Mouse (Mus musculus): ENCODE measurements around the gene Zfp217. TPM values are rescaled to one million over a fixed set of nuclear protein-coding genes. Genes with fewer than 3 reads are reported as not detected.
"Not testable (repeated sequence)": the region's sequence is repeated elsewhere in the genome, so short reads cannot be mapped to it uniquely, and the experiment has no call there.

The Zfp217 gene
- polyA plus RNA-seq, 1 experiment from 2014 or later = 1.7 TPM

DNA sequence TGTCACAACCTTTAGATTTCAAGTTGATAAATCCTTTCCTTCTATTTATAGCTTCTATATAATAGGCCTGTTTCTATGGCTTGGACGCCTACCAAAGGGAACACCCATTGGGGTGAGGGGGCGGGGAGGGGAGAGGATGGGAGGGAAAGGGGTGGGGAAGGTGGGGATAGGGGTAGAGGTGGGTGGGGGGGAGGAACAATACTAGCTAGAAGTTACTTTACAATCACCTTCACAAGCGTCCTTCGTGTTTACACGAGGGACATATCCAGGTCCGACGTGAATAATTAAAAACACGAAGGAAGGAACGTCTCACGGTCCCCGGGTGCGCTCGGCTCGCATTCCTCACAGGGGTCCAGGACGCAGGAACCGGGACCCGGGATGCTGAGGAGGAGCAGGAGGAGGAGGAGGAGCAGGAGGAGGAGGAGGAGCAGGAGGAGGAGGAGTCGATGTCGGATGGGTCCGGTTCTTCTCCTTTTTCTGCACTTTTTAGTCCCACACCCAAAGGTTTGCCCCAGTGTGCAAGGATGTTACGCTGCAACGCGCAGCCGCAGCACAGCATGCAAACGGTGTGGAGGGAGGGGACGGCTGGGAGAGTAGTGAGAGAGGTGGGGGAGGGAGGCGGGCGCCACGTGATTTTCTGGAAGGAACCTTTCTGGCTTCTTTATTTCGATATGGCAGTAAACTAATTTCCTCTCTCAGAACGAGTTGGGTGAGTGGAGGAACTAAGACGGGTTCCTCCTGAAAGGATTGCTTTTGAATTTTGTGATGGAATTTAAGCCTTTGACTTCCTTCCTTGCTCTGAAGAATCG lies 36.5 kb upstream of the Zfp217 start:
- H3K4me2 ChIP-seq (ENCODE audit: low read length) = peak overlapping the region; percentile 61
- ATAC-seq (peak; percentile 92), DNase-seq (ENCODE audit: low spot score) (peak; percentile 90)
- no peaks in the 10 kb centered on the region for H3K9me3 ChIP-seq (replicated peaks; ENCODE audit: control insufficient read depth, low read length)
- H3K9ac ChIP-seq (ENCODE audit: low read length) = peak overlapping the region; percentile 68
- no peaks in the 10 kb centered on the region for H3K4me1 ChIP-seq (ENCODE audit: control insufficient read depth, insufficient read depth, low read length)
- peak overlapping the region; percentile 44; the same call in 1 of the 2 replicates for H3K27ac ChIP-seq (ENCODE audit: low read depth, low read length)
- H3K27me3 ChIP-seq (replicated peaks; ENCODE audit: control insufficient read depth, insufficient read depth, low read length) = no peaks in the 10 kb centered on the region
- peak overlapping the region; percentile 42 for H3K4me3 ChIP-seq (ENCODE audit: low read depth, low read length)
- 1% methylated on average over 28 of the region's 33 CpGs for WGBS
- no peaks in the 10 kb centered on the region for H3K36me3 ChIP-seq (ENCODE audit: control insufficient read depth, insufficient read depth, low read length)

DNA sequence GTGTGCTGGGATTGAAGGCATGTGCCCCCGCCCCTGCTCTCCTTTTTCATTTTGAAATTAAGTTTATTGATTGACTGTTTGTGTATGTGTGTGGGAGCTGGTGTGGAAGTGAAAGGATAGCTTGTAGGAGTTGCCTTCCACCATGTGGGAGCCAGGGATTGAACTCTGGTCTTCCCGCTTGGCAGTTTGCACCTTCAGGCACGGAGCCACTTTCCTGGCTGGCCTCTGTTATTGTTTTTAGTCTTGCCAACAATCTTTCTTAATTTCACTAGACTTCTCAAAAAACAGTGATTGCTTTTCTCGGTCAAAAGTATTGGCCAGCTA lies 35.9 kb upstream of the Zfp217 start:
- no peak overlapping the region for H3K27ac ChIP-seq (ENCODE audit: low read depth, low read length)
- H3K9ac ChIP-seq (ENCODE audit: low read length) = no peak overlapping the region
- ATAC-seq = no peak
- H3K4me3 ChIP-seq (ENCODE audit: low read depth, low read length) = no peak overlapping the region; the same call in 1 of the 2 replicates
- DNase-seq (ENCODE audit: low spot score) = no peak
- H3K4me1 ChIP-seq (ENCODE audit: control insufficient read depth, insufficient read depth, low read length) = no peaks in the 10 kb centered on the region
- H3K9me3 ChIP-seq (replicated peaks; ENCODE audit: control insufficient read depth, low read length) = no peaks in the 10 kb centered on the region
- no peaks in the 10 kb centered on the region for H3K36me3 ChIP-seq (ENCODE audit: control insufficient read depth, insufficient read depth, low read length)
- peak overlapping the region; percentile 61 for H3K4me2 ChIP-seq (ENCODE audit: low read length)
- H3K27me3 ChIP-seq (replicated peaks; ENCODE audit: control insufficient read depth, insufficient read depth, low read length) = no peaks in the 10 kb centered on the region
- WGBS = 58% methylated on average over 4 of the region's 4 CpGs

DNA sequence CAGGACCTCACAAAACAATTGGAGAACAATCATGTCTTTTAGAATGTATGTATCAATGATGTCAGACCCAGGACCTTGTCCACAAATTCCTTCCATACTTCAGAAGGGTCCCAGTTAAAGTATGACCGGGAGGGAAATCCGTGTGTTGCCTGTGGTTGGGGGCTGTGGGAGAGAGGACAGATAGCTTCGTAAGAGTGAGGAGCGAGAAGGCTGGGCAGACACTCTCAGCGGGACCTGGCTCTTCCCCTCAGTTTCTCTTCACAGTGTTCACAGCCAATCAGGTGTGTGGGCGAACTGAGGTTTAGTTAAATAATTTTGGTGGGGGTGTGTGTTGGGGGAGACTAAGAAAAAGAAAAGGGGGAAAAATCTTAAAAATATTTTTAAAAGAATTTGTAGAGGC lies 34.0 kb upstream of the Zfp217 start:
- H3K4me1 ChIP-seq (ENCODE audit: control insufficient read depth, insufficient read depth, low read length) = no peaks in the 10 kb centered on the region
- no peak overlapping the region for H3K4me3 ChIP-seq (ENCODE audit: low read depth, low read length)
- H3K36me3 ChIP-seq (ENCODE audit: control insufficient read depth, insufficient read depth, low read length) = no peaks in the 10 kb centered on the region
- H3K9me3 ChIP-seq (replicated peaks; ENCODE audit: control insufficient read depth, low read length) = no peaks in the 10 kb centered on the region
- no peak for ATAC-seq
- H3K27ac ChIP-seq (ENCODE audit: low read depth, low read length) = no peak overlapping the region
- no peak for DNase-seq (ENCODE audit: low spot score)
- H3K4me2 ChIP-seq (ENCODE audit: low read length) = no peak overlapping the region
- no peaks in the 10 kb centered on the region for H3K27me3 ChIP-seq (replicated peaks; ENCODE audit: control insufficient read depth, insufficient read depth, low read length)
- 93% methylated on average over 6 of the region's 6 CpGs for WGBS
- H3K9ac ChIP-seq (ENCODE audit: low read length) = no peak overlapping the region

DNA sequence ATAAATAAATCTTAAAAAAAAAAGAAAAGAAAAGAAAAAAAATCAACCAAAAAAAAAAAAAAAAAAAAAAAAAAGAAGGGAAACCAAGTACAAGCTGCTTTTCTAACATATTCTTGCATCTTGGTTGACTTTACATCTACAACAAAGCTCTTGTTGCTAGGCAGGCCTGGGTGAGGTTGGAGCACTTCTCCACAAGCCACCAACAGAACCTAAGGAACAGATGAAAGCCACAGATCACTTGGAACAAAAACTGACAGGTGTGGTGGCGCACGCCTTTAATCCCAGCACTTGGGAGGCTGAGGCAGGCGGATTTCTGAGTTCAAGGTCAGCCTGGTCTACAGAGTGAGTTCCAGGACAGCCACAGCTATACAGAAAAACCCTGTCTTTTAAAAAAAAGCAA lies 32.9 kb upstream of the Zfp217 start:
- not testable (repeated sequence) for H3K27me3 ChIP-seq (replicated peaks; ENCODE audit: control insufficient read depth, insufficient read depth, low read length); H3K4me2 ChIP-seq (ENCODE audit: low read length); H3K27ac ChIP-seq (ENCODE audit: low read depth, low read length); H3K9me3 ChIP-seq (replicated peaks; ENCODE audit: control insufficient read depth, low read length); ATAC-seq; H3K9ac ChIP-seq (ENCODE audit: low read length); H3K36me3 ChIP-seq (ENCODE audit: control insufficient read depth, insufficient read depth, low read length); H3K4me1 ChIP-seq (ENCODE audit: control insufficient read depth, insufficient read depth, low read length); H3K4me3 ChIP-seq (ENCODE audit: low read depth, low read length); DNase-seq (ENCODE audit: low spot score)
- WGBS = 92% methylated on average over 3 of the region's 3 CpGs

DNA sequence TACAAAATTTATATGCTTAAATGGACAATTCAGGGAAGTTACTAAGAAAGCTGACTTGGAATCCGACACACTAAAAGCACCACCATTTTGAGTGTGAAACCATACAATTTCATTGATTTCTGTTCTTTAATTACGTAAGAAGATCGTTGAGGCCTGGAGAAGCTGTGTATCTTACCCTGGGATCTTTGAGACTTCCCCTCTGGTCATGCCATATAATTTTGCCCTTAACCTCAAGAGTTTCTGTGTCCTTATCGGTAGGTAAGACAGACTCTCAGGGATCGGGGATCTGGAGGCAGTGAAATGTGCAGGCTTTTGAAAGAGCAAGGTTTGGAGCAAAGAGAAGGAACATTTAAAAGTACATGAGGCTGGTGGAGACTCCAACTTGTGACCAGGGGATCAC lies 31.4 kb upstream of the Zfp217 start:
- Histone ChIP-seq H3K27ac (ENCODE audit: low read depth, low read length) (no peak overlapping the region), H3K4me3 (ENCODE audit: low read depth, low read length) (no peak overlapping the region), H3K27me3 (replicated peaks; ENCODE audit: control insufficient read depth, insufficient read depth, low read length) (no peaks in the 10 kb centered on the region), H3K9me3 (replicated peaks; ENCODE audit: control insufficient read depth, low read length) (no peaks in the 10 kb centered on the region), H3K4me1 (ENCODE audit: control insufficient read depth, insufficient read depth, low read length) (peaks cover 4% of the 10 kb centered on the region), H3K9ac (ENCODE audit: low read length) (no peak overlapping the region), H3K36me3 (ENCODE audit: control insufficient read depth, insufficient read depth, low read length) (no peaks in the 10 kb centered on the region), H3K4me2 (ENCODE audit: low read length) (no peak overlapping the region)
- ATAC-seq (no peak), DNase-seq (ENCODE audit: low spot score) (no peak)
- 93% methylated on average over 5 of the region's 5 CpGs for WGBS

DNA sequence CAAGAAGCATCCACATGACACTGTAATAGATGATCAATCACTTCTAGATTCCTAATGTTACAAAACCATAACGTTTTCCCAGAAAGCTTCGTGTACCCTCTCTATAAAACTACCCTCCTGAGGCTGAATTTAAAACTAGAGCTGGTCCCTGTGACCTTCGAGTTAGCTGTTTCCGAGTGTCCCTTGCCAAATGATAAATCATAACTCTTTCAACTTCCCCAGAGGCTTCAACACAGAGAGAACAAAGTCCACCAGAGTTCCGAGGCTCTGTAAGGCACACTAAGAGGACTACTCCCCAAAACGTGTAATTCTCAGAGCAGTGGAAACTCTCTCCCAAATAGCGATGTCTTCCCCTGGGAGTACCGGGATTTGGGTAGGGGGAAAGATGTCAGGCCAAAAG lies 29.4 kb upstream of the Zfp217 start:
- Histone ChIP-seq H3K4me1 (ENCODE audit: control insufficient read depth, insufficient read depth, low read length) (peaks cover 4% of the 10 kb centered on the region), H3K27me3 (replicated peaks; ENCODE audit: control insufficient read depth, insufficient read depth, low read length) (no peaks in the 10 kb centered on the region), H3K36me3 (ENCODE audit: control insufficient read depth, insufficient read depth, low read length) (no peaks in the 10 kb centered on the region), H3K4me3 (ENCODE audit: low read depth, low read length) (no peak overlapping the region), H3K27ac (ENCODE audit: low read depth, low read length) (no peak overlapping the region), H3K4me2 (ENCODE audit: low read length) (no peak overlapping the region), H3K9me3 (replicated peaks; ENCODE audit: control insufficient read depth, low read length) (no peaks in the 10 kb centered on the region), H3K9ac (ENCODE audit: low read length) (no peak overlapping the region)
- no peak for DNase-seq (ENCODE audit: low spot score)
- no peak for ATAC-seq
- WGBS = 50% methylated on average over 8 of the region's 8 CpGs

DNA sequence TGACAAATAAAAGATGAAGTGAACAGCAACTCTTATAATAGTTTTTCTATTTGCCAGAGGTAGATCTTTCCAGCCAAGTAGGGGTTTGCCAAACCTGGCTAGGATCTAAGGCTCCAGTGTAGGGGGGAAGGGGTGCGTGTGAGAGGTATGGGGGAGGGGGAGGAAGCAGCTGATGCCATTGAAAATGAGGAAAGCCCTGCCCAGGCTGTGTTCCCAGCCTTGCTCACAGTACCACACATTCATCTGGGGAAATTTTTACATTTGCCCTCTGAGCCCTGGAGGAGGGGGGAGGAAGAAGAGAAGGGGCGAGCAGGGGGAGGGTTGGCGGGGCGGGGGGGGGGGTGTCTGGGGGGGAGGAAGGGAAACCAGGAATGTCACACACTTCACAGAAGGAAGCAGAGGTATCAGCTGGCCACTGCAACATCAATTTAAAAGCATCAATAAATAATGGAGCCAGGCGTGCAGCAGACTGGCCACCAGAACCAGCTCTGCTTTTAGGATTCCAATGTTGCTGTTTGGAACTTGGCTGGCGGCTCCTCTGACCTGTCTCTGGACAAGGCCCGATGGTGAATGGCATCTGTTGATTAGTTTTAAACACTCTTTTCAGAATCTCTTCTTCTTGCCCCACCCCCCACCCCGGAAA lies 28.5 kb upstream of the Zfp217 start:
- Histone ChIP-seq H3K27me3 (replicated peaks; ENCODE audit: control insufficient read depth, insufficient read depth, low read length) (no peaks in the 10 kb centered on the region), H3K36me3 (ENCODE audit: control insufficient read depth, insufficient read depth, low read length) (no peaks in the 10 kb centered on the region), H3K4me1 (ENCODE audit: control insufficient read depth, insufficient read depth, low read length) (peaks cover 4% of the 10 kb centered on the region), H3K4me2 (ENCODE audit: low read length) (no peak overlapping the region), H3K9me3 (replicated peaks; ENCODE audit: control insufficient read depth, low read length) (no peaks in the 10 kb centered on the region), H3K4me3 (ENCODE audit: low read depth, low read length) (no peak overlapping the region), H3K9ac (ENCODE audit: low read length) (no peak overlapping the region), H3K27ac (ENCODE audit: low read depth, low read length) (no peak overlapping the region)
- no peak for ATAC-seq
- 27% methylated on average over 8 of the region's 8 CpGs for WGBS
- peak; percentile 45 for DNase-seq (ENCODE audit: low spot score)

DNA sequence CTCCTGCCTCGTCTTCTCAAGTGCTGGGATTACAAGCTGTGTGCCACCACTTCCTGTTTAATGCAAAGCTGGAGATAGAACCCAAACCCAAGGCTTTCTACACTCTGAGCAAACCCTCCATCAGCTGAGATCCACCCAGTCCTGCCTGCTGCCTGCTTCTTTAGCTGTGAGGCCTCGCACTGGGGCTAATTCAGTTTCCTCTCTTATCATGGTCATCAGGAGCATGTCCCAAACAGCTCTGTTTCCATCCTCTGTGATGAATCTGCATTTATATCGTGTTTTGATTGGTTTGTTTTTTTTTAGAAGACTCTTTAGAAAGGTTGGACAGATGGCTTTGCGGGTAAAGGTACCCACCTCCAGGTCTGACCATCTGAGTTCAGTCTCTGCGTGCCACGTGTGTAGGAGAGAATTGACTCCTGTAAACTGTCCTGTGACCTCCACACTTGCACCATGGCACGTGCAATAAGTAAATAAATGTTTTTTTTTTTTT lies 27.8 kb upstream of the Zfp217 start:
- Histone ChIP-seq H3K36me3 (ENCODE audit: control insufficient read depth, insufficient read depth, low read length) (no peaks in the 10 kb centered on the region), H3K27me3 (replicated peaks; ENCODE audit: control insufficient read depth, insufficient read depth, low read length) (no peaks in the 10 kb centered on the region), H3K9me3 (replicated peaks; ENCODE audit: control insufficient read depth, low read length) (no peaks in the 10 kb centered on the region), H3K9ac (ENCODE audit: low read length) (no peak overlapping the region), H3K4me3 (ENCODE audit: low read depth, low read length) (no peak overlapping the region), H3K27ac (ENCODE audit: low read depth, low read length) (no peak overlapping the region), H3K4me1 (ENCODE audit: control insufficient read depth, insufficient read depth, low read length) (peaks cover 4% of the 10 kb centered on the region), H3K4me2 (ENCODE audit: low read length) (no peak overlapping the region)
- no peak for ATAC-seq
- DNase-seq (ENCODE audit: low spot score) = no peak
- WGBS = 76% methylated on average over 7 of the region's 7 CpGs

DNA sequence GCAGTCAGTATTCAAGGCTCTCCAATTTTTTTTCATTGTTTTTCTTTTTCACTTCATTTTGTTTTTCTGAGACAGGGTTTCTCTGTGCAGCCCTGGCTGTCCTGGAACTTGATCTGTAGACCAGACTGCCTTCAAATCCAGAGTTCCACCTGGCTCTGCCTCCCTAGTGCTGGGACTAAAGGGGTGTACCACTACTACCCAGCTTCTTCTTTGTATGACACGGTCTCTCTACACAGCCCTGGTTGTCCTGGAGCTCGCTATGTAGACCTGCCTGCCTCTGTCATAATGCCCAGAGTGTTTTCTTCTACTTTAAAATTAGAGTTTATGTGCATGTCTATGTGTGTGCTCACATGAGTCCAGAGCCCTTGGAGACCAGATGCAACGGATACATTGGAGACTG lies 27.3 kb upstream of the Zfp217 start:
- no peak for DNase-seq (ENCODE audit: low spot score)

More for the DNA sequence above, 27.3 kb upstream of the Zfp217 start:
- no peaks in the 10 kb centered on the region for H3K36me3 ChIP-seq (ENCODE audit: control insufficient read depth, insufficient read depth, low read length)
- no peak overlapping the region for H3K27ac ChIP-seq (ENCODE audit: low read depth, low read length)
- no peaks in the 10 kb centered on the region for H3K9me3 ChIP-seq (replicated peaks; ENCODE audit: control insufficient read depth, low read length)
- peaks cover 4% of the 10 kb centered on the region for H3K4me1 ChIP-seq (ENCODE audit: control insufficient read depth, insufficient read depth, low read length)
- WGBS = 85% methylated on average over 3 of the region's 3 CpGs
- no peaks in the 10 kb centered on the region for H3K27me3 ChIP-seq (replicated peaks; ENCODE audit: control insufficient read depth, insufficient read depth, low read length)
- no peak for ATAC-seq
- no peak overlapping the region for H3K4me2 ChIP-seq (ENCODE audit: low read length)
- H3K9ac ChIP-seq (ENCODE audit: low read length) = no peak overlapping the region
- no peak overlapping the region for H3K4me3 ChIP-seq (ENCODE audit: low read depth, low read length)

All from forebrain, embryonic 14.5 days (tissue).